Mouse (Mus musculus) cerebellum, adult 2 months (tissue): ENCODE results near the gene Ddx56. TPM values are rescaled to one million over a fixed set of nuclear protein-coding genes. Genes with fewer than 3 reads are reported as not detected.

ENCODE experiments used
- DNase-seq, 2 experiments: peaks; one replicate each; pipeline ENCODE4 v3.0.0; 2021
- H3K27ac ChIP-seq: fragments of 200-500 bp; 2 replicates; pipeline ENCODE4 v1.5.1; 2012; ENCODE audit warnings: low read length, control low read depth, inconsistent platforms; ENCODE audit not compliant: insufficient read depth
- H3K27me3 ChIP-seq: fragments of 200-500 bp; 2 replicates; pipeline ENCODE4 v1.6.1; 2012; ENCODE audit warnings: inconsistent platforms, mild to moderate bottlenecking, low read length, moderate library complexity; ENCODE audit not compliant: control insufficient read depth, insufficient read depth
- H3K4me1 ChIP-seq: fragments of 200-500 bp; 2 replicates; pipeline ENCODE4 v1.6.1; 2011; ENCODE audit warnings: low read length; ENCODE audit not compliant: control insufficient read depth, insufficient read depth
- H3K4me3 ChIP-seq: fragments of 200-500 bp; replicated peaks from 2 replicates; pipeline ENCODE3; 2011; ENCODE audit warnings: mild to moderate bottlenecking, low read depth, low read length, control low read depth; ENCODE audit not compliant: insufficient read depth
- CTCF ChIP-seq: fragments of 200-500 bp; IDR thresholded peaks from 2 replicates; pipeline ENCODE4 v1.5.1; 2011; ENCODE audit warnings: low read depth, mild to moderate bottlenecking, control low read depth, low read length, moderate library complexity, borderline replicate concordance; ENCODE audit not compliant: insufficient read depth
- POLR2A ChIP-seq: fragments of 200-500 bp; IDR thresholded peaks from 2 replicates; pipeline ENCODE4 v1.6.1; 2011; ENCODE audit warnings: low read length, control low read depth, borderline replicate concordance; ENCODE audit not compliant: insufficient read depth
- WGBS: fragments of 180-500 bp; shearing (Covaris S2); methylation state at CpG from one replicate; pipeline ENCODE4 v1.1.7; 2018; 5-methylcytosine and 5-hydroxymethylcytosine counted together
- polyA plus RNA-seq: library from polyadenylated mRNA; depleted of rRNA; stranded (reverse); fragments of >200 nt; gene quantifications from 2 replicates; pipeline ENCODE4 v1.2.3, GENCODE M21; 2012; rRNA removed

Ddx56 gene
- polyA plus RNA-seq, 1 experiment: 48.5 TPM

GRCm38 (mm10) chr11:6219967-6220366 lies 47.6 kb downstream of the Ddx56 start:
- Histone ChIP-seq H3K4me1 (no peaks in the 10 kb centered on the region), H3K27ac (no peak overlapping the region), H3K4me3 (no peak overlapping the region), H3K27me3 (no peaks in the 10 kb centered on the region)
- TF ChIP-seq CTCF: no peak
- no peak for TF ChIP-seq POLR2A
- DNase-seq: no peak
- 28% methylated on average over 6 of the region's 6 CpGs for WGBS

- Histone ChIP-seq H3K4me3 (no peak overlapping the region), H3K27me3 (no peaks in the 10 kb centered on the region), H3K4me1 (no peaks in the 10 kb centered on the region), H3K27ac (no peak overlapping the region)
- WGBS: 87% methylated on average over 11 of the region's 11 CpGs
- no peak for DNase-seq
- TF ChIP-seq POLR2A (no peak), CTCF (no peak)
Observed at GRCm38 (mm10) chr11:6218189-6218896, 49.2 kb downstream of the Ddx56 start.

GRCm38 (mm10) chr11:6216834-6217233 lies 50.7 kb downstream of the Ddx56 start:
- H3K4me1 ChIP-seq: no peaks in the 10 kb centered on the region
- H3K27me3 ChIP-seq: no peaks in the 10 kb centered on the region
- WGBS: 45% methylated on average over 3 of the region's 3 CpGs
- no peak for TF ChIP-seq POLR2A
- no peak for TF ChIP-seq CTCF
- no peak overlapping the region for H3K27ac ChIP-seq
- no peak overlapping the region for H3K4me3 ChIP-seq
- DNase-seq: no peak

Other genes with a start within 250 kb of the Ddx56 start
- 479 and 518 TPM in 2 replicates for gene Camk2b, start 201.4 kb downstream of the Ddx56 start, polyA plus RNA-seq
- 0.15 and 0.16 TPM in 2 replicates for gene A730071L15Rik, start 67.7 kb downstream of the Ddx56 start, polyA plus RNA-seq
- gene Nudcd3, start 67.4 kb downstream of the Ddx56 start, polyA plus RNA-seq: 91.5 and 96.0 TPM in 2 replicates
- 1.2 and 1.3 TPM in 2 replicates for gene Npc1l1, start 37.6 kb downstream of the Ddx56 start, polyA plus RNA-seq
- 185 and 188 TPM in 2 replicates for gene Tmed4, start 7.1 kb upstream of the Ddx56 start, polyA plus RNA-seq
- gene Ogdh, start 23.9 kb upstream of the Ddx56 start, polyA plus RNA-seq: 232 and 235 TPM in 2 replicates
- 90.4 and 92.2 TPM in 2 replicates for gene Zmiz2, start 121.3 kb upstream of the Ddx56 start, polyA plus RNA-seq
- 2,288 and 2,321 TPM in 2 replicates for gene Ppia, start 147.7 kb upstream of the Ddx56 start, polyA plus RNA-seq
- 106 and 107 TPM in 2 replicates for gene H2afv, start 176.7 kb upstream of the Ddx56 start, polyA plus RNA-seq
- 76.9 and 81.9 TPM in 2 replicates for gene Purb, start 208.1 kb upstream of the Ddx56 start, polyA plus RNA-seq